Mouse (Mus musculus): ENCODE measurements around the gene Rab40c. TPM values are rescaled to one million over a fixed set of nuclear protein-coding genes. Genes with fewer than 3 reads are reported as not detected.

Rab40c gene
- polyA plus RNA-seq, 1 experiment: 34.8 TPM

DNA sequence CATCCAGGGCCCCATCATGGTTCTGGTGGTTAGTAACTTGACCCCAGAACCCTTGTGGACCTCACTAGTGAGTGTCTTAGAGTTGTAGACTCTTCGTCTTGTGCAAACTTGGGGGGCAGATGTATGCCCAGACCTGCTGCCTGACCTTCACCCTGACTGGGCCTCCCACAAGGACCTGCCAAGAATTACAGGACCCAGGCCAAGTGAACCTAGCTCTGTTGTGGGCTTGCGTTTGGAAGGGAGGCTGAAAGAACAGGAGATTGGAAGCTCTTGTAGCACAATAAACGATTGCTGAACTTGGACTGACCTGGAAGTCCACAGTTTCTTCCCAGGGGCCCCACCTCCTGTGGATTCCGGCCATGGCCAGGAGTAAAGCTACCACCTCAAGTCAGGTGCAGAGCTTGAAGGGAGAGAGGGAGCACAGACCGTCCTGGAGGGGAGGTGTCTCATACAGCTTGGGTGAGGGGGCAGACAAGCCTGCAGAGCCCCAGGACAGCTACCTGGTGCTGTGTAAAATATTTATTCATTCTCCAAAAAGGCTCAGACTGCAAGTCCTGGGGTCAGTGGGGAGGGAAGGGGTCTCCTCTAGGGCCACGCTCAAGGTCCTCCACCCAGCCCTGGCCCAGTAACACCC lies 85.4 kb downstream of the Rab40c start:
- H3K4me1 ChIP-seq (ENCODE audit: control insufficient read depth, insufficient read depth, low read length): peaks cover 38% of the 10 kb centered on the region
- WGBS: 11% methylated on average over 6 of the region's 6 CpGs
- H3K4me3 ChIP-seq (ENCODE audit: insufficient read depth, low read depth, low read length): peak overlapping the region; percentile 74
- peak; percentile 91 for DNase-seq
- no peaks in the 10 kb centered on the region; the same call in 1 of the 2 replicates for H3K36me3 ChIP-seq (ENCODE audit: control insufficient read depth, insufficient read depth, low read length)
- peak overlapping the region; percentile 99 for H3K27ac ChIP-seq (ENCODE audit: insufficient read depth, low read depth, low read length)
- TF ChIP-seq POLR2A (IDR thresholded peaks at IDR 0.05; ENCODE audit: low read depth, low read length) (no peak), CTCF (conservative IDR thresholded peaks at IDR 0.05; ENCODE audit: insufficient read depth, insufficient read length, low read depth, low read length) (no peak)
- H3K27me3 ChIP-seq (replicated peaks; ENCODE audit: control insufficient read depth, insufficient read depth, low read length): no peaks in the 10 kb centered on the region

GRCm38 (mm10) chr17:25833291-25833663 lies 86.2 kb downstream of the Rab40c start, which contains the start of gene Stub1:
TSS of gene Stub1 (minus strand) at chr17:25833404.
- Histone ChIP-seq H3K27me3 (replicated peaks; ENCODE audit: control insufficient read depth, insufficient read depth, low read length) (no peaks in the 10 kb centered on the region), H3K4me1 (ENCODE audit: control insufficient read depth, insufficient read depth, low read length) (peaks cover 37% of the 10 kb centered on the region), H3K27ac (ENCODE audit: insufficient read depth, low read depth, low read length) (peak within 1 kb of the TSS; percentile 99), H3K4me3 (ENCODE audit: insufficient read depth, low read depth, low read length) (peak within 1 kb of the TSS; percentile 76), H3K36me3 (ENCODE audit: control insufficient read depth, insufficient read depth, low read length) (no peaks in the 10 kb centered on the region)
- TF ChIP-seq POLR2A (IDR thresholded peaks at IDR 0.05; ENCODE audit: low read depth, low read length) (peak; percentile 69), CTCF (conservative IDR thresholded peaks at IDR 0.05; ENCODE audit: insufficient read depth, insufficient read length, low read depth, low read length) (no peak)
- under 1% methylated on average over 24 of the region's 24 CpGs for WGBS
- peak; percentile 98 for DNase-seq

GRCm38 (mm10) chr17:25832436-25833290 lies 86.9 kb downstream of the Rab40c start:
- H3K4me1 ChIP-seq (ENCODE audit: control insufficient read depth, insufficient read depth, low read length): peaks cover 34% of the 10 kb centered on the region
- WGBS: under 1% methylated on average over 76 of the region's 77 CpGs
- H3K4me3 ChIP-seq (ENCODE audit: insufficient read depth, low read depth, low read length): peak overlapping the region; percentile 76
- DNase-seq: peak; percentile 100
- H3K27me3 ChIP-seq (replicated peaks; ENCODE audit: control insufficient read depth, insufficient read depth, low read length): no peaks in the 10 kb centered on the region
- TF ChIP-seq CTCF (conservative IDR thresholded peaks at IDR 0.05; ENCODE audit: insufficient read depth, insufficient read length, low read depth, low read length): no peak
- peak; percentile 27 for TF ChIP-seq POLR2A (IDR thresholded peaks at IDR 0.05; ENCODE audit: low read depth, low read length)
- no peaks in the 10 kb centered on the region for H3K36me3 ChIP-seq (ENCODE audit: control insufficient read depth, insufficient read depth, low read length)
- H3K27ac ChIP-seq (ENCODE audit: insufficient read depth, low read depth, low read length): peak overlapping the region; percentile 99

Other genes with a start within 250 kb of the Rab40c start
- gene Gng13, start 202.6 kb downstream of the Rab40c start, polyA plus RNA-seq (2012; rRNA removed): not detected in 2 replicates
- gene Chtf18, start 192.3 kb downstream of the Rab40c start, polyA plus RNA-seq (2012; rRNA removed): 0.75 and 1.5 TPM in 2 replicates
- gene Rpusd1, start 192.1 kb downstream of the Rab40c start, polyA plus RNA-seq (2012; rRNA removed): 20.7 and 26.4 TPM in 2 replicates
- 0.10 TPM in 1 of 2 replicates, not detected in the other for gene Mslnl, start 183.7 kb downstream of the Rab40c start, polyA plus RNA-seq (2012; rRNA removed)
- gene Msln, start 165.3 kb downstream of the Rab40c start, polyA plus RNA-seq (2012; rRNA removed): 3.3 and 3.9 TPM in 2 replicates
- gene Narfl, start 146.0 kb downstream of the Rab40c start, polyA plus RNA-seq (2012; rRNA removed): 47.5 and 50.5 TPM in 2 replicates
- 58.9 and 62.8 TPM in 2 replicates for gene Haghl, start 134.1 kb downstream of the Rab40c start, polyA plus RNA-seq (2012; rRNA removed)
- gene Ccdc78, start 133.1 kb downstream of the Rab40c start, polyA plus RNA-seq (2012; rRNA removed): 0.06 and 0.12 TPM in 2 replicates
- 152 and 158 TPM in 2 replicates for gene Fam173a, start 126.8 kb downstream of the Rab40c start, polyA plus RNA-seq (2012; rRNA removed)
- 0.64 TPM in 1 of 2 replicates, not detected in the other for gene AC134908.4, start 124.1 kb downstream of the Rab40c start, polyA plus RNA-seq (2012; rRNA removed)
- 50.1 and 61.3 TPM in 2 replicates for gene Metrn, start 122.6 kb downstream of the Rab40c start, polyA plus RNA-seq (2012; rRNA removed)
- 3.6 TPM in 2 replicates for gene Fbxl16, start 110.6 kb downstream of the Rab40c start, polyA plus RNA-seq (2012; rRNA removed)
- gene Wdr24, start 96.1 kb downstream of the Rab40c start, polyA plus RNA-seq (2012; rRNA removed): 34.9 and 42.1 TPM in 2 replicates
- gene Jmjd8, start 90.9 kb downstream of the Rab40c start, polyA plus RNA-seq (2012; rRNA removed): 132 and 139 TPM in 2 replicates
- gene Stub1, start 86.3 kb downstream of the Rab40c start, polyA plus RNA-seq (2012; rRNA removed): 140 and 144 TPM in 2 replicates
- gene Rhbdl1, start 82.4 kb downstream of the Rab40c start, polyA plus RNA-seq (2012; rRNA removed): 9.2 and 13.9 TPM in 2 replicates
- gene Gm20683, start 78.0 kb downstream of the Rab40c start, polyA plus RNA-seq (2012; rRNA removed): 26.3 and 50.3 TPM in 2 replicates
- gene Rhot2, start 74.9 kb downstream of the Rab40c start, polyA plus RNA-seq (2012; rRNA removed): 133 and 147 TPM in 2 replicates
- 23.8 and 25.5 TPM in 2 replicates for gene Wdr90, start 58.2 kb downstream of the Rab40c start, polyA plus RNA-seq (2012; rRNA removed)
- 258 and 286 TPM in 2 replicates for gene Mcrip2, start 51.0 kb downstream of the Rab40c start, polyA plus RNA-seq (2012; rRNA removed)
- 509 and 656 TPM in 2 replicates for gene Mettl26, start 44.7 kb downstream of the Rab40c start, polyA plus RNA-seq (2012; rRNA removed)
- 0.31 and 0.42 TPM in 2 replicates for gene Wfikkn1, start 38.9 kb downstream of the Rab40c start, polyA plus RNA-seq (2012; rRNA removed)
- 236 and 270 TPM in 2 replicates for gene Pigq, start 25.2 kb upstream of the Rab40c start, polyA plus RNA-seq (2012; rRNA removed)
- 16.0 and 21.0 TPM in 2 replicates for gene Nhlrc4, start 25.2 kb upstream of the Rab40c start, polyA plus RNA-seq (2012; rRNA removed)
- gene A930017K11Rik, start 32.8 kb upstream of the Rab40c start, polyA plus RNA-seq (2012; rRNA removed): 7.2 and 8.3 TPM in 2 replicates
- 24.0 and 31.6 TPM in 2 replicates for gene Capn15, start 66.1 kb upstream of the Rab40c start, polyA plus RNA-seq (2012; rRNA removed)
- gene Rab11fip3, start 149.8 kb upstream of the Rab40c start, polyA plus RNA-seq (2012; rRNA removed): 454 and 517 TPM in 2 replicates
- gene Decr2, start 170.6 kb upstream of the Rab40c start, polyA plus RNA-seq (2012; rRNA removed): 63.0 and 74.9 TPM in 2 replicates
- gene Nme4, start 175.9 kb upstream of the Rab40c start, polyA plus RNA-seq (2012; rRNA removed): 36.2 and 45.6 TPM in 2 replicates
- gene Tmem8, start 193.6 kb upstream of the Rab40c start, polyA plus RNA-seq (2012; rRNA removed): 431 and 538 TPM in 2 replicates
- gene Mrpl28, start 203.8 kb upstream of the Rab40c start, polyA plus RNA-seq (2012; rRNA removed): 130 and 137 TPM in 2 replicates
- gene Axin1, start 219.0 kb upstream of the Rab40c start, polyA plus RNA-seq (2012; rRNA removed): 16.3 and 18.5 TPM in 2 replicates